Mouse (Mus musculus) mature B cell (primary cell): ENCODE data around the gene Adam19.

ENCODE experiments used
- in situ Hi-C: fragments of 300-500 bp; cut with MboI; formaldehyde crosslinking; loops from 2 replicates; pipeline ENCODE4 v1.14.3; 2019

Gene Adam19

GRCm38 (mm10) chr11:46054911-46055895, 589 bp upstream of the Adam19 start:
- in situ Hi-C loops: loop anchor here (5.0 kb wide), 1 partner anchor 72 kb away; no protein-coding TSS in a partner anchor

- in situ Hi-C loops: loop anchor here (5.0 kb wide), 1 partner anchor 70 kb away; no protein-coding TSS in a partner anchor
Observed at GRCm38 (mm10) chr11:46056770-46057411, 1.1 kb downstream of the Adam19 start.

- in situ Hi-C loops: loop anchor here (5.0 kb wide), 1 partner anchor 69 kb away; no protein-coding TSS in a partner anchor
Observed at GRCm38 (mm10) chr11:46058011-46058410, 2.2 kb downstream of the Adam19 start.

- in situ Hi-C loops: loop anchor here (5.0 kb wide), 1 partner anchor 68 kb away; no protein-coding TSS in a partner anchor
Observed at GRCm38 (mm10) chr11:46058916-46059315, 3.1 kb downstream of the Adam19 start.

GRCm38 (mm10) chr11:46059887-46060650, 4.3 kb downstream of the Adam19 start:
- in situ Hi-C loops: loop anchor here (5.0 kb wide), 1 partner anchor 67 kb away; no protein-coding TSS in a partner anchor

- in situ Hi-C loops: no loop called here
Observed at GRCm38 (mm10) chr11:46060651-46061020, 4.8 kb downstream of the Adam19 start.

GRCm38 (mm10) chr11:46061776-46062445, 6.1 kb downstream of the Adam19 start:
- in situ Hi-C loops: no loop called here

GRCm38 (mm10) chr11:46062569-46062968, 6.8 kb downstream of the Adam19 start:
- in situ Hi-C loops: no loop called here

- in situ Hi-C loops: no loop called here
Observed at GRCm38 (mm10) chr11:46062993-46063731, 7.4 kb downstream of the Adam19 start.

GRCm38 (mm10) chr11:46064767-46065166, 9.0 kb downstream of the Adam19 start:
- in situ Hi-C loops: no loop called here

- in situ Hi-C loops: no loop called here
Observed at GRCm38 (mm10) chr11:46065201-46066011, 9.6 kb downstream of the Adam19 start.

GRCm38 (mm10) chr11:46067371-46068060, 11.7 kb downstream of the Adam19 start:
- in situ Hi-C loops: no loop called here

GRCm38 (mm10) chr11:46068756-46069407, 13.1 kb downstream of the Adam19 start:
- in situ Hi-C loops: no loop called here

- in situ Hi-C loops: no loop called here
Observed at GRCm38 (mm10) chr11:46069408-46070003, 13.7 kb downstream of the Adam19 start.

- in situ Hi-C loops: no loop called here
Observed at GRCm38 (mm10) chr11:46070161-46070560, 14.4 kb downstream of the Adam19 start.

GRCm38 (mm10) chr11:46070789-46071188, 15.0 kb downstream of the Adam19 start:
- in situ Hi-C loops: no loop called here

- in situ Hi-C loops: no loop called here
Observed at GRCm38 (mm10) chr11:46072466-46073060, 16.8 kb downstream of the Adam19 start.
